Mouse (Mus musculus) ES-E14 (cell line): Measurements from ENCODE around the gene Heyl. TPM values are rescaled to one million over a fixed set of nuclear protein-coding genes. Genes with fewer than 3 reads are reported as not detected.

Source experiments
- DNase-seq: peaks from one replicate; pipeline ENCODE4 v3.0.0-alpha.2; 2013; ENCODE audit warnings: low read depth, low spot score
- H3K27ac ChIP-seq: 2 replicates; pipeline ENCODE4 v1.5.1; 2012; ENCODE audit warnings: low read depth, mild to moderate bottlenecking, low read length, moderate library complexity, mixed read lengths; ENCODE audit not compliant: poor library complexity, insufficient read depth, severe bottlenecking
- H3K36me3 ChIP-seq: 2 replicates; pipeline ENCODE4 v1.6.1; 2012; ENCODE audit warnings: mild to moderate bottlenecking, low read length, moderate library complexity, mixed read lengths; ENCODE audit not compliant: control insufficient read depth, poor library complexity, insufficient read depth, severe bottlenecking
- H3K4me1 ChIP-seq, 2 experiments: fragments of 150-350 bp in 1 of 2; sonication (generic) in 1 of 2; 2 replicates each; pipeline ENCODE4 v1.6.1; 2012; ENCODE audit warnings: low read length in 2 of 2, mild to moderate bottlenecking in 1 of 2, mixed read lengths in 1 of 2; ENCODE audit not compliant: control insufficient read depth in 2 of 2, insufficient read depth in 2 of 2, poor library complexity in 1 of 2
- H3K4me3 ChIP-seq, 2 experiments: fragments of 150-350 bp in 1 of 2; sonication (generic) in 1 of 2; 2 replicates each; pipeline ENCODE4 v1.5.1; 2012; ENCODE audit warnings: low read length in 2 of 2, low read depth in 1 of 2, mild to moderate bottlenecking in 1 of 2, mixed read lengths in 1 of 2; ENCODE audit not compliant: insufficient read depth in 1 of 2, poor library complexity in 1 of 2, severe bottlenecking in 1 of 2
- H3K9ac ChIP-seq: 2 replicates; pipeline ENCODE4 v1.6.1; 2012; ENCODE audit warnings: low read depth, mild to moderate bottlenecking, low read length, mixed read lengths; ENCODE audit not compliant: poor library complexity, insufficient read depth, severe bottlenecking
- H3K9me3 ChIP-seq: fragments of 150-350 bp; sonication (generic); 2 replicates; pipeline ENCODE4 v1.6.1; 2012; ENCODE audit warnings: low read depth, mild to moderate bottlenecking, low read length; ENCODE audit not compliant: control insufficient read depth, insufficient read depth
- HCFC1 ChIP-seq: IDR thresholded peaks from 2 replicates; pipeline ENCODE4 v1.6.1; 2012; ENCODE audit warnings: low read length, inconsistent platforms, borderline replicate concordance; ENCODE audit not compliant: insufficient read depth
- MAFK ChIP-seq: IDR thresholded peaks from 2 replicates; pipeline ENCODE4 v1.6.1; 2014; ENCODE audit warnings: mild to moderate bottlenecking, low read depth, low read length, inconsistent platforms; ENCODE audit not compliant: insufficient read depth
- ZC3H11A ChIP-seq: IDR thresholded peaks from 2 replicates; pipeline ENCODE4 v1.6.1; 2012; ENCODE audit warnings: low read depth, mild to moderate bottlenecking, inconsistent platforms, low read length, borderline replicate concordance
- ZNF384 ChIP-seq: IDR thresholded peaks from 2 replicates; pipeline ENCODE4 v1.6.1; 2012; ENCODE audit warnings: low read depth, low read length, inconsistent platforms
- in situ Hi-C, 2 experiments: fragments of 600-800 bp; cut with MboI; formaldehyde crosslinking; loops; one replicate each; pipeline ENCODE4 v1.15.1; 2025; ENCODE audit warnings: low sequenced_read_pairs in 2 of 2, inconsistent platforms in 1 of 2; ENCODE audit not compliant: unreplicated experiment in 2 of 2
- total RNA-seq: library from RNA; depleted of rRNA; stranded (reverse); fragments of 300-350 nt; gene quantifications from 2 replicates; pipeline ENCODE4 v1.2.3, GENCODE M21; 2012; rRNA removed

Heyl gene
- total RNA-seq, 1 experiment, result not detected

- no peak for DNase-seq
- no peaks in the 10 kb centered on the region for H3K9me3 ChIP-seq
- no peak overlapping the region for H3K9ac ChIP-seq
- TF ChIP-seq ZC3H11A, result no peak
- no peak for TF ChIP-seq MAFK
- TF ChIP-seq ZNF384, result no peak
- no peak for TF ChIP-seq HCFC1
- peaks cover 63% of the 10 kb centered on the region for H3K36me3 ChIP-seq
- H3K4me3 ChIP-seq, result no peak overlapping the region
- no peak overlapping the region for H3K27ac ChIP-seq
- in situ Hi-C loops, result no loop called here
- H3K4me1 ChIP-seq, result no peaks in the 10 kb centered on the region; a peak in 1 of 4 replicates
These were observed 65.8 kb downstream of the Heyl start for GRCm38 (mm10) chr4:123298980-123299670.

Other genes with a start within 250 kb of the Heyl start
- 6.8 and 7.3 TPM in 2 replicates for gene Mycl, start 237.9 kb upstream of the Heyl start, total RNA-seq
- 17.1 and 19.1 TPM in 2 replicates for gene Trit1, start 217.0 kb upstream of the Heyl start, total RNA-seq
- 7.2 and 9.2 TPM in 2 replicates for gene Bmp8b, start 128.4 kb upstream of the Heyl start, total RNA-seq
- 2.8 TPM in 2 replicates for gene Oxct2b, start 117.3 kb upstream of the Heyl start, total RNA-seq
- 77.1 and 81.6 TPM in 2 replicates for gene Ppie, start 93.6 kb upstream of the Heyl start, total RNA-seq
- gene Hpcal4, start 50.3 kb upstream of the Heyl start, total RNA-seq, result 0.67 and 0.79 TPM in 2 replicates
- not detected in 2 replicates for gene Nt5c1a, start 32.1 kb upstream of the Heyl start, total RNA-seq
- 197 and 246 TPM in 2 replicates for gene Pabpc4, start 28.8 kb downstream of the Heyl start, total RNA-seq
- gene Oxct2a, start 90.1 kb downstream of the Heyl start, total RNA-seq, result 3.1 and 3.6 TPM in 2 replicates
- gene Bmp8a, start 109.7 kb downstream of the Heyl start, total RNA-seq, result 5.0 and 7.1 TPM in 2 replicates